Mouse (Mus musculus) kidney, embryonic 15.5 days (tissue): Measurements from ENCODE around the gene Slc35b3. TPM values are rescaled to one million over a fixed set of nuclear protein-coding genes. Genes with fewer than 3 reads are reported as not detected.

ENCODE experiments used
- ATAC-seq: fragments of 200-750 bp; cut with Nextera tagmentation; replicated peaks from 2 replicates; pipeline ENCODE4 v1.8.0; 2017; ENCODE audit warnings: moderate TSS enrichment; ENCODE audit not compliant: low FRiP score
- H3K27ac ChIP-seq: fragments of 300-500 bp; sonication (generic); 2 replicates; pipeline ENCODE4 v1.5.1; 2015; ENCODE audit warnings: mild to moderate bottlenecking, inconsistent platforms
- H3K27me3 ChIP-seq: fragments of 300-500 bp; sonication (generic); 2 replicates; pipeline ENCODE4 v1.6.1; 2015; ENCODE audit warnings: inconsistent platforms
- H3K36me3 ChIP-seq: fragments of 300-500 bp; sonication (generic); 2 replicates; pipeline ENCODE4 v1.6.1; 2015; ENCODE audit warnings: inconsistent platforms
- H3K4me1 ChIP-seq: fragments of 300-500 bp; sonication (generic); 2 replicates; pipeline ENCODE4 v1.6.1; 2015; ENCODE audit warnings: inconsistent platforms
- H3K4me2 ChIP-seq: fragments of 300-500 bp; sonication (generic); 2 replicates; pipeline ENCODE4 v1.6.1; 2015; ENCODE audit warnings: moderate library complexity, mild to moderate bottlenecking, inconsistent platforms
- H3K4me3 ChIP-seq: fragments of 300-500 bp; sonication (generic); replicated peaks from 2 replicates; pipeline ENCODE4 v1.5.1; 2015; ENCODE audit warnings: mild to moderate bottlenecking, inconsistent platforms
- H3K9ac ChIP-seq: fragments of 300-500 bp; sonication (generic); 2 replicates; pipeline ENCODE4 v1.6.1; 2015; ENCODE audit warnings: mild to moderate bottlenecking, inconsistent platforms
- H3K9me3 ChIP-seq: fragments of 300-500 bp; sonication (generic); replicated peaks from 2 replicates; pipeline ENCODE4 v1.6.1; 2016; ENCODE audit warnings: inconsistent platforms
- WGBS: fragments of 180-500 bp; shearing (Covaris S2); methylation state at CpG from one replicate; pipeline ENCODE4 v1.1.7; 2015; ENCODE audit warnings: mixed read lengths; 5-methylcytosine and 5-hydroxymethylcytosine counted together
- polyA plus RNA-seq: library from polyadenylated mRNA; unstranded; fragments of >200 nt; fragmentation: Nextera tagmentation; extraction: Ambion mirVana; gene quantifications from 2 replicates; pipeline ENCODE4 v1.2.1, GENCODE M21; 2015

The Slc35b3 gene
- polyA plus RNA-seq, 1 experiment from 2014 or later, result 43.8 TPM

DNA sequence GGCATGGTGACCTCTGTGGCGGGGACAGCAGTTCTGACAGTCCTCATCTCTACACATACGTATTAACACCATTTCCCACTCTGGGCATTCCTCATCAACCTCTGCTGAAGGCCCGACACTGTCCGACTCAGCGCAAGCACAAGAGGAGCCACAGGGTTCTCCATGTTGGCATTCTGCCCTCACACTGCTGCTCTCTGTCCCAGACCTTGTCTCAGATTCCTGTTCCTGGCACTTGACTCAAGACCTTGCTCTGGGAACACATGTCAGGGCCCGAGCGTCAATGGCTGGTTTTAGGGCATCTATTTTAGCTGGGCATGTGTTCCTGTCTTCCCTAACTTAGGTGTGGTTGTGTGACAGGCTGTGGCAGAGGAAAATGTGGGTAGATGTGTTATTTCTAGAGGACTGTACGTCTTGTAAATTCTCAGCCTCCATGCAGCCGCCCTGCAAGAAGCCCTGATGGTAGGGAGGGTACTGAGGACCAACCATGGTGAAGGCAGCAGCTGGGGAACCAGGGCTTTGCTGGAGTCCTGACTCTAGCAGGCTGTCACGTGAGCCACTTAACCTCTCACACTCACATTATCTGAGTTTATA, 24.7 kb downstream of the Slc35b3 start:
- H3K36me3 ChIP-seq, result peaks cover 75% of the 10 kb centered on the region
- 96% methylated on average over 10 of the region's 10 CpGs for WGBS
- H3K4me1 ChIP-seq, result no peaks in the 10 kb centered on the region
- no peak overlapping the region for H3K4me3 ChIP-seq
- H3K9me3 ChIP-seq, result no peaks in the 10 kb centered on the region
- H3K9ac ChIP-seq, result no peak overlapping the region
- ATAC-seq, result no peak
- H3K27me3 ChIP-seq, result no peaks in the 10 kb centered on the region
- no peak overlapping the region for H3K4me2 ChIP-seq
- H3K27ac ChIP-seq, result no peak overlapping the region

DNA sequence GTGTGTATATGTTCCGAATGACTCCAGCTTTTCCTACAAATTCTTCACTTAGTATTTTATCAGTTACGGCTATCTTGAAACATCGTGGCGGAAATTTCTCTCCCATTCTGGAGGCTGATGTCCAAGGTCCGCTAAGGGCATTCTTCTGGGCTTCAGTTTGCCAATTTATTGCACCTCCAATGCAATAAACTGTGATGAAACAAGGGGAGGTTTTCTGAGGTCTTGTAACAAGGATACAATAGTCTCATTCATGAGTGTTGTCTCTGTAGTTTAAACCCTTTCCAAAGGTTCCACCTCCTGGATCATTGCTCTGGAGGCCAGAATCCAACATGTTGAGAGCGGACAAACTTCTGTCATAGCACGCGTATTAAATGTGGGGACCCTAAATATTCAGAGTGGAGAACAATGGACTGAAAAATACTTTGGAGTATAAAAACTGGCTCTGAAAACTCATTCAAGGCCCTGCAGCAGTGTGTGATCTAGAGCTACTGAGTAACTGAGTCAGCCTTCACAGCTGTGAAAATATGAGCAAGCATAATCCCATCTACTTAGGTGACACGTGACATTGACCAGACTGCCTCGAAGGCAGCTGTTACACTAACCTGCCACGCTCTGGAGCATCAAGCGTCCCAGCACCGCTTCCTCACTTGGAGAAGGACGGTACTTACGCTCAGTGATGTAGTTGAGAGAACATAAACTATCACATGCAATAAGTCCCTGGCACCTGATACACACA, 30.7 kb downstream of the Slc35b3 start:
- no peak for ATAC-seq
- Histone ChIP-seq H3K4me3 (no peak overlapping the region), H3K9ac (no peak overlapping the region), H3K27me3 (no peaks in the 10 kb centered on the region), H3K36me3 (peaks cover 39% of the 10 kb centered on the region), H3K4me1 (no peaks in the 10 kb centered on the region), H3K4me2 (no peak overlapping the region), H3K9me3 (no peaks in the 10 kb centered on the region), H3K27ac (no peak overlapping the region)
- WGBS, result 90% methylated on average over 15 of the region's 15 CpGs

DNA sequence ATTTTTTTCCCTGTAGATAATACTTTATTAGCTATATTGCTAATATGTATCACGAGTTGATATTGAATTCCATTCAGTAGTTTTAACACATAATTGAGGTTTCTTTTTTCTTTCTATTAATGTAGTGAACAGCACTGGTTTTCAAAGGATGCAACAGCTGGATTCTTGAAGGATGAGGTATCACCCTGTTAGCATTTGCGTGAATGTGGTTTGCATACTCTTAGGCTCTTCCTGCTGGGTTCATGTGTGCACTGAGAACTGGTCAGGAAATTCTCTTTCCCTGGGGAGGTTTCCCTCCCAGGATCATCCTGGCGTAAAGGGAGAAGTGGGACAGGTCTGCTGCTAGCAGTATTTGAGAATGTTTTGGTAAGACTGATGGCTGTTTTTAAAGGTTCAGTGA, 38.0 kb downstream of the Slc35b3 start:
- Histone ChIP-seq H3K4me3 (no peak overlapping the region), H3K9me3 (no peaks in the 10 kb centered on the region), H3K4me2 (no peak overlapping the region), H3K4me1 (no peaks in the 10 kb centered on the region), H3K36me3 (no peaks in the 10 kb centered on the region), H3K9ac (no peak overlapping the region), H3K27ac (no peak overlapping the region), H3K27me3 (no peaks in the 10 kb centered on the region)
- 38% methylated on average over 3 of the region's 3 CpGs for WGBS
- ATAC-seq, result no peak

DNA sequence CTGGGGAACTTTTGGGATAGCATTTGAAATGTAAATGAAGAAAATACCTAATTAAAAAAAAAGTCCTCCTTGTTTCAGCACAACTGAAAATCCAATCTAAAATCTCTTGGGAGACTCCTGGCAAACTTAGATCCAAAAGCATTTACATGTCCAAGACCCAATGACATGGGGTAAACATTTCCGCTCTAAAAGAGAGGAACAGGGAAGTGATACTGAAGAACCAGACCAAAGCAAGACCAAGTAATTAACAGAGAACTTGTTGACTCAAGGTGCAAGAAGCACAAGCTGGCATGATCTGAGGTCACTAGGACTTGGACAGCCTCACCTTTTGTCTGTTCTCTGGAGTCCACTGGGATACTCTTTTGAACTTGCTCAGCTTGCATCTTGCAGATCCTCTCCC, 39.4 kb downstream of the Slc35b3 start:
- no peak for ATAC-seq
- H3K4me3 ChIP-seq, result no peak overlapping the region
- H3K27ac ChIP-seq, result no peak overlapping the region
- H3K9ac ChIP-seq, result no peak overlapping the region
- no peaks in the 10 kb centered on the region for H3K9me3 ChIP-seq
- H3K4me1 ChIP-seq, result no peaks in the 10 kb centered on the region
- H3K4me2 ChIP-seq, result no peak overlapping the region
- no peaks in the 10 kb centered on the region for H3K36me3 ChIP-seq
- H3K27me3 ChIP-seq, result no peaks in the 10 kb centered on the region
- WGBS, result 97% methylated on average over 1 of the region's 1 CpGs

DNA sequence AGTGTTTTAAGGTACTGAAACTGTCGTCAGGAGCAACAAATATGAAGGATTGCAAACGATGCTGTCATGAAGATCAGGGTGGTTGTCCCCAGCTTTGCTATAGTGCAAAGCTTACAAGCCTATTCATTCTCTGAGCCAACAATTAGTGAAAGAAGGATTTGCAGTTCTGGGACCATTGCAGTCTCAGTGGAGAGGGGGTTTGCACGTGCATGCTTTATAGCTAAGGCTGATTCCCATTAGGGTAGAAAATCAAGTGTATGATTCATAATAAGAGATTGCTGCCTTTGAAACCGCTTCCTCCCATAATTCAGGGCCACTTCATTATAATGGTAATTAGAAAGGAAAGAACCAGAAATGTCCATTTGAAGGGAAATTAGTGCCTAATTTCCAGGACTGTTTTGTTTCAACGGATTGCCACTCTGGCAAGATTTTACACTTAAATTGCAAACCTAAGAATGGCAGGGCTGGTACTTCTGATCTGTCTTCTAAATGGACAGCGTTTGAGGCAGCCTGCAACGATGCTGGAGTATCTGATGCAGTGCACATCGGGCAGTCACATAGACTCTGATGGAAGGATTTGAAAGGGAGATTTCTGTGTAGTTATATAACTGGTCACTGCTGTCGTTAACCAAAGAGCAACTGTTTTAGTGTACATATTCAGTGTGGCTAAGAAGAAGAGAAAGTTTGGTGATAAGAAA, 42.3 kb downstream of the Slc35b3 start:
- no peak for ATAC-seq
- H3K27ac ChIP-seq, result no peak overlapping the region

DNA sequence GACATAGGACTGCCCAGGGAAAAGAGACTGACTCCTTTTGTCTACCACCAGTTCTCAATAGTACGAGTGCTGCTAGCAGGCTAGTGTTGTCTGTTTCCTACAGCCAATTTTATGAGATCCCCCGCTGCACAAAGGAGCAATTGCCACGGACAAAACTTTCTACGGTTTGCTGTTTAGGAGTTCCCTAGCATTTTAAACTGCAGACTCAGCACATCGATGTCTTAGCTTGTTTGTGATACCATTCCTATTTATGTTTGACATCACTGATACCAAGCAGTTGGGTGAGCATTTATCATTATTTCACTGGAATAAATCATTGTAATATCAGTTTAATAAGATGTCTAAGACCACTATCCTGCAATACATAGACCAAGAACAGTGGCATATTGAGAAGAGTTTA, 43.1 kb downstream of the Slc35b3 start:
- WGBS, result 56% methylated on average over 5 of the region's 5 CpGs
- H3K9me3 ChIP-seq, result no peaks in the 10 kb centered on the region

More for the DNA sequence above, 42.3 kb downstream of the Slc35b3 start:
- no peaks in the 10 kb centered on the region for H3K4me1 ChIP-seq
- WGBS, result 74% methylated on average over 9 of the region's 9 CpGs
- H3K9ac ChIP-seq, result no peak overlapping the region
- no peaks in the 10 kb centered on the region for H3K27me3 ChIP-seq
- no peak overlapping the region for H3K4me3 ChIP-seq
- H3K36me3 ChIP-seq, result no peaks in the 10 kb centered on the region
- no peaks in the 10 kb centered on the region for H3K9me3 ChIP-seq
- H3K4me2 ChIP-seq, result no peak overlapping the region

DNA sequence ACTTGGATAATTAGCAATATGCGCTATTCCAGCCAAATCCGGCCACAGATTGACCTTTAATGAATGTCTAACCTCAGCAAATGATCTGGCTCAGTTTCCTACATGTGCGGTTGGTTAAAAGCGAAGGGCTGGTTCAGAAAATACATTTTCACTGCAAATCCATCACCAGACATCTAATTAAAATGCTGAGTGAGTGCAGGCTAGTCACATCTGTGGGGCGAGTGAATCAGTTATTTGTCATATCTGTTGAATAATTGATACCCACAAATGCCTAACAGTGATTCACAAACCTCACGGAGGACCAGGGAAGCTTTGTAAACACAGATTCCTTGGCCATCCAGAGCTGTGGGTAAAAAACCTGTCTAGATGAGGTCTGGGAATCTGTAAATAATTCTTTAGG, 45.9 kb downstream of the Slc35b3 start:
- no peak for ATAC-seq
- no peaks in the 10 kb centered on the region for H3K9me3 ChIP-seq
- H3K4me3 ChIP-seq, result no peak overlapping the region
- H3K27me3 ChIP-seq, result no peaks in the 10 kb centered on the region
- H3K9ac ChIP-seq, result no peak overlapping the region
- H3K4me1 ChIP-seq, result no peaks in the 10 kb centered on the region
- no peak overlapping the region for H3K27ac ChIP-seq
- 87% methylated on average over 6 of the region's 6 CpGs for WGBS
- no peaks in the 10 kb centered on the region for H3K36me3 ChIP-seq
- H3K4me2 ChIP-seq, result no peak overlapping the region

More for the DNA sequence above, 43.1 kb downstream of the Slc35b3 start:
- Histone ChIP-seq H3K27me3 (no peaks in the 10 kb centered on the region), H3K4me1 (no peaks in the 10 kb centered on the region), H3K9ac (no peak overlapping the region), H3K27ac (no peak overlapping the region), H3K4me3 (no peak overlapping the region), H3K36me3 (no peaks in the 10 kb centered on the region), H3K4me2 (no peak overlapping the region)
- no peak for ATAC-seq

DNA sequence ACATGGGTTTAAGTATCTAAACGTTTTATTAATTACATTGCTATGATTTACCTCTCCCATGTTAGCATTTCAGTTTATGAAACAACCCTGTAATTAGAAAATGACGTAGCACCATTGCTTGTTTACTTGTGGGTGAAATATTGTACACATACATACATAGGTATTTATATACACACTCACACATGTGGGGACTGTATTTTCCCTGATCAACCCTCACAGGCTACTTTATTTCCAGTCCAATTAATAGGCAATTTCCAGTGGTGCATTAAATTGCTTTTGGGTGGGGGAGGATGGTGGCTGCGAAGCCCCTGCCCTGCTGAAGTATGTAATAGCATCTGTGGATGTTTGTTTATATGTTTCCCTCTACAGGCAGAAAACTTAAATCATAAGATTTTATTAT, 68.3 kb downstream of the Slc35b3 start:
- WGBS, result 54% methylated on average over 3 of the region's 3 CpGs
- Histone ChIP-seq H3K4me1 (no peaks in the 10 kb centered on the region), H3K36me3 (no peaks in the 10 kb centered on the region), H3K27me3 (no peaks in the 10 kb centered on the region), H3K9me3 (no peaks in the 10 kb centered on the region), H3K4me2 (no peak overlapping the region), H3K4me3 (no peak overlapping the region), H3K27ac (no peak overlapping the region), H3K9ac (no peak overlapping the region)
- no peak for ATAC-seq
